Mouse (Mus musculus) induced T-regulatory cell, adult 2 months (primary cell): ENCODE results near the gene Rnase2b.
"Not testable (repeated sequence)": the region's sequence is repeated elsewhere in the genome, so short reads cannot be mapped to it uniquely, and the experiment has no call there.

Experiments
- DNase-seq: peaks from one replicate; pipeline ENCODE4 v3.0.0-alpha.2; 2012; ENCODE audit warnings: low read depth

Gene Rnase2b

DNA sequence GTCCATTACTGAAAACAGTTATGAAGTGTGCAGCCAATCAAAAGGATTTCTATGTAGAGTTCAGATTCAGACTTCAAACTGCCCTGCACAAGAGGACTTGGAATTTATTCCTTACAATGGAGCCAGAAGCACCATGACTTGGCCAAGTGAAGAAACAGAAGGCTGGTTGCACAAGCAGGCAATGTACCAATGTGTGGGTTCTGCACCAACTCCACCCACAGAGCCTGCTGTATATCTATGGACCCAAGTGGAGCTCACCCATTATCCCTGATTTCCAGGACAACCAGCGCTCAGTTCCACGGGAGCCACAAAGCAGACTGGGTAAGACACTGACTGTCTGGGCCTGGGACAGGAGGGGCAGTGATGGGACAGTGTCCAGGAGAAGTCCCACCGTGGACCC, at the start of gene Rnase2b:
Gene Rnase2b, plus strand, starts transcription at position 285 of the 400 bp plus-strand sequence.
- DNase-seq: not testable (repeated sequence)

DNA sequence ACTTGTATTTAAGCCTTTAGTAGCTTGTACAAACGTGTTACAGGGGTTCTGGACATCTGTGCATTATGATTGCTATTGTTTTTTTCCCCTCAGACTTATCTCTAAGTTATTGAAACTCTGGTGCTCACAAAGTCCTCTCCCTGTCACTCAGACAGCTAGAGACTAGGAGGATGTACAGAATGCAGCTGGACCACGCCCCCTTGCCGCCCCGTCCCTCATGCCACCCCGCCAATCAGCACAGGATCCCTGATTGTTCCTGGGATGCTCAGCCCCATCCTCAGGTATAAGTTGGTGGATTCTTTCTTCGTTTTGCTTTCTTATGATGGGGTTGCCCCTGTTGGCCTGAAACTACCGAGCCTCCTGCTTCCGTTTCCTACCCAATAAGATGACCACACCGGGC, 48.6 kb upstream of the Rnase2b start:
- DNase-seq: no peak

DNA sequence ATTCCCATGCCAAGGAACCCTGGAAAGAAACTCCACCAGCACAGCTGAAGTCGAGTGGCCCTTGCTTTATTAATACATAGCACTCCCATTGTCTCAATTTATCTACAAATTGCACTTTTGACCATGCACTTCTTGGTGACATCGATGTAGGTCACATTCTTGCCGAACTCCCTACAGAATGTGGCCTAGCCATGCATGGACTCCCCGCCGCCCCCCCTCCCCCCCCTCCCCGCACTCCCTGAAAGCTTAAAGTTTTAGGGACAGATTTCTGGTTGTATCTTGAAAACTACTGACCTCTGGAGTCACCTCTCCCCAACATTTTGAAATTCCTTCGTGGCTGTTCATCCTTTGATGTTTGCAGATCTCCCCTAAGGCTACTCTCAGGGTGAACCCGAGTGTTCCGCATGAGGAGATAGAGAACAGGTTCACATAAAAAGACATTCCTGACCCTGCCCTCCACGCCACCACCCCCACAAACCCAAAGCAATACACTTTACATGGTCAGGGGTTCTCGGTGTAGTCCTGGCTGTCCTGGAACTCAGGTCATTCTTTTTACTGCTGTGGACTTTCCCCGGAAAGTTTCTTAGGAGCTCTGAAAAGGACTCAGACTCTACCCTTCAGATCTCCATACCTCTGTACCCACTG, 48.0 kb upstream of the Rnase2b start, which contains the start of gene Eddm3b:
Gene Eddm3b, plus strand, starts transcription at position 511 of the 645 bp plus-strand sequence.
- no peak for DNase-seq

GRCm38 (mm10) chr14:51125684-51126083, 36.4 kb upstream of the Rnase2b start:
- DNase-seq: no peak

GRCm38 (mm10) chr14:51127648-51128258, 34.3 kb upstream of the Rnase2b start:
- no peak for DNase-seq

- DNase-seq: no peak
Measured at GRCm38 (mm10) chr14:51128775-51129623, 33.1 kb upstream of the Rnase2b start.

- no peak for DNase-seq
Measured at GRCm38 (mm10) chr14:51129624-51129975, 32.5 kb upstream of the Rnase2b start.

GRCm38 (mm10) chr14:51130315-51130940, 31.6 kb upstream of the Rnase2b start:
- DNase-seq: no peak

DNA sequence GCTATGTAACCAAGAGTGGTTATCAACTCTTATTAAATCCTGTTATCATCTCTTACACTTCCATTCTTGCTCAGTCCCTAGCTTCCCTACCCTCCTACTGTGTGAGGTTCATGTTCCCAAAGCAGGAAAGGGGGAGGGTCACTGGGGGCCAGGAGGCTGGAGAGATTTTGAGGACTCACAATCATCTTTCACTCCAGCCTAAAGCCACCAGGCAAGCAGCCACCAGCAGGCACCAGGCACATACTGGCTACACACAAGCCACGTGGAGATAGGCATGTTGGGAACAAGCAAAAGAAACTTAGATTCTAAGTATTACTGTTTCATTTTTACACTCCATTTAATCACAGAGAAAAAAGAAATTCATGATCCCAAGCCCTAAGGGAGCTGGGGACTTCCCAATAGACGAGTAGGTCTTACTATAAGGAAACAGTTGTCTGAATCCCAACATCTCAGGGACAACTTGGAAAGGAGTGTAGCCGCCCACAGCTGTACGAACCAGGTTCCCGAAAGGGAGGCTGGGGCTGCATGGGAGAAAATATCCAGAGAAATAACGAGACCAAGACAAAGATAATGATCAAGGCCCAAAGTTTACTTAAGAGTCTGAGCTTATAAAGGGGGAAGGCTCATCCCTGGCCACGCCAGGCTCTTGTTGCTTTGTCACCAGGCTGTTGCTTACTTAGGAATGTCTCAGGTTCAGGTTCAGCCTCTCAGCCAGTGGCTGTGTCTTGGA, 30.8 kb upstream of the Rnase2b start:
- DNase-seq: no peak

DNA sequence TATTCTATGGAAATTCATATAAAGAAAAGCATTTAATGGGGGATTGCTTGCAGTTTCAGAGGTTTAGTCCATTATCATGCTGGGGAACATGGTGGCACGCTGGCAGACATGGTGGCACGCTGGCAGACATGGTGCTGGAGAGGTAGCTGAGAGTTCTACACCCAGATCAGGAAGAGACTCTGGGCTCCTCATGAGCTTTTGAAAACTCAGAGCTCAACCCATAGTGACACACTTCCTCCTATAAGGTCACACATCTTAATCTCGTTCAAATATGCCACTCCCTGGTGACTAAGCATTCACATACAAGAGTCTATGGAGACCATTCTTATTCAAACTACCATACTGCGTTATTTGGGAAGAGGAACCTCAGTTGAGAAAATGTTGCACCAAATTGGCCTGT, 29.7 kb upstream of the Rnase2b start:
- no peak for DNase-seq

DNA sequence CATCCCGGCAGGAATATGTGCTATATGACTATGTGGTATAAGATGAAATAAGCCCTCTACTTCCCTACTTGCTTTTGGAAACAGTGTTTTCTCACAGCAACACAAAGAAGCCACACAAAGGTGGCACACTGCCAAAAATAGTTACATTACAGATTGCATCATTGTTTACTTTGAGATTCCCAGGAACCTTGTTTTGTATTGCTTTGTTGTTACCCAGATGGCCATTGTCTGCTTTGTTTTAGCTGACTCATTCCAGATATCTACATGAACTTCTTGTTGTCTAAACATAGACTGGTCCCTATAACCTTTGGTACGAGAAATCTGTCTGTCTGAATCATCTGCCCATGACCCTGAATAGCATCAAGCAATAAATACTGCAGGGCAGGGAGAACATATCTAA, 21.7 kb upstream of the Rnase2b start:
- no peak for DNase-seq

- no peak for DNase-seq
Measured at GRCm38 (mm10) chr14:51142119-51142518, 19.9 kb upstream of the Rnase2b start.

DNA sequence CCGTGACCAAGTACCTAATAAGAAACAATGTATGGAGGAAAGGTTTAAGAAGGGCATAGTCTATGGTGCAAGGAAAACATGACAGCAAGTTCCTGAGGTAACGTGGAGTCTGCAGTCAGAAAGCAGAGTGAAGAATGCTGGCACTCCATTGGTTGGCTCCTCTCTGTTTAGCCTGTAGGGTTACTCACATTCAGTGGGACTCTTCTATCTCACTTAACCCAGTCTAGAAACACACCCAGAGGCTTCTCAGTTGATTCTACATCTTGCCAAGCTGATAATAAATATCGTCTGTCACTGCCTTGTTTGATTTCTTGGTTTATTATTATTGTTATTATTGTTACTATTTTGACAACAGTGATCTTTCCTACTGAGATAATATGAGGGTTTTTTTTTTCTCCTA, 19.5 kb upstream of the Rnase2b start:
- no peak for DNase-seq

DNA sequence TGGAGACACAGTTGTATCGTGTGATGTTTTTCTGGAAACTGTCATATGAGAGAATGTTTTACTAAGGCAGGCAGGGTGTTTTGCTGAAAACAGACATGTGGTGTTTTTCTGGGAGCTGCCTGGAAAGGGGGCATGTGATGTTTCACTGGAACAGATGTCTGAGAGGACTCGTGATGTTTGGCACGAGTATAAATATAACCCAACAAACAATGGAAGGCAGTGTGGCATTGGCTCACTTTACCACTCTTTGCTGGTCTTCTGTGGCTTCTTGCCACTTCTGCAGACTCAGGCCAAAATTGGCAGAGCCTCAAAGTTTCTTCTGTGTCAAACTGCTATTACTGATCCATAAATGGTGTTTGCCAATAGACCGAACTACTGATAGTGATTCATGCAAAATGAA, 18.8 kb upstream of the Rnase2b start:
- DNase-seq: no peak

DNA sequence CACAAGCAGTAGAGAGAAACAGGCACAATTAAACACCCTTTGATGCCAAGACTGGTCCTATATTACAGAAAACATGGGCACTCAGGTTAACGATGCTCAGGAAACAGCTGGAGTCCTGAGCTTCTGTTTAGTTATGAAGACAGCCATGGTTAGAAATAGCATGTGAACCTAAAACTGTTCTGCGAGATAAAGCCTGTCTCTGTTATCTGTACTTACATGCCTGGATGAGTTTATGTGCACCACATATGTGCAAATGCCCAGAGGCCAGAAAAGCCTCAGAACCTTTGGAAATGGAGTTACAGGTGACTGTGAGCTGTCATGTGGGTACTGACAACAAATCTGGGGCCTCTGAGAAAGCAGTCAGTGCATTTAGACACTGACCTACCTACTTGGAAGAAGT, 18.1 kb upstream of the Rnase2b start:
- DNase-seq: no peak

DNA sequence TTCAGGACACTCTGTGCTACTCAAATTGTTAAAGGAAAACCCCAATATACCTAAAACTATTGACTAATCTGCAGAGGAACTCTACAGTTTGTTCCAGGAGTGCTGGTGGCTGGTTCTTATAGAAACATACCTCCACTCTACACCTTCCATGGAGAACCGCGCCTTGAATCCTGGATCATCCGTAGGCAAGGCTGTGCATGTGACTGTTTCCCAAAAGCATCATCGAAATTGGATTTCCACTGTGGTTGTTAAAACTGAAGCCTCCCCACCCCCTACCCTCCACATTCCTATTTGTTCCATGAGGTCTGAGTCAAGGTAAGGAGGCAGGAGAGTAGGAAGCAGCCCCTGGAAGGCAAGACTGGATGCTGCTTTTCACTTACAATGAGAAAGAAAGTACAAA, 17.6 kb upstream of the Rnase2b start:
- DNase-seq: no peak

GRCm38 (mm10) chr14:51145521-51145920, 16.5 kb upstream of the Rnase2b start:
- DNase-seq: no peak

- no peak for DNase-seq
Measured at GRCm38 (mm10) chr14:51146685-51147084, 15.4 kb upstream of the Rnase2b start, which contains the start of gene Rnase1. Gene Rnase1 (minus strand): TSS chr14:51146785.

DNA sequence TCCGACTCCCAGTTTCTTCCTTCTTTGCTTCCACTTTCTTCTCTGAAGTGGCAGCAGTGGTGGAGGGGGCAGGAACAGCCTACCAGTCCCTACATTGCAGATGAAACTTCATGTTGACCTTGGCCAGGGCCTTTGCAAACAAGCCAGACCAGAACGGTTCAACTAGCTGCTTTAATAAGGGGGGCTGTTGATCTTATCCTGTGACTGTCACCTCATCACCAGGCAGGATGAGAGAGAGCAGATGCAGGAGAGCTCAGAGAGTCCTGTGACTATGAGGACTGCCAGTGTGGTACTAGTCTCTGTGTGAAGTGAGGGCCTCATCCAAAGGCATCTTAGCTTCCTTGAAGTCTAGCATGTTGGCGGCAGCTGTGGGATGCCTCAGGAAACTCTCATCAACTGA, 14.1 kb upstream of the Rnase2b start:
- DNase-seq: no peak

- DNase-seq: no peak
Measured at GRCm38 (mm10) chr14:51149164-51149563, 12.9 kb upstream of the Rnase2b start.

DNA sequence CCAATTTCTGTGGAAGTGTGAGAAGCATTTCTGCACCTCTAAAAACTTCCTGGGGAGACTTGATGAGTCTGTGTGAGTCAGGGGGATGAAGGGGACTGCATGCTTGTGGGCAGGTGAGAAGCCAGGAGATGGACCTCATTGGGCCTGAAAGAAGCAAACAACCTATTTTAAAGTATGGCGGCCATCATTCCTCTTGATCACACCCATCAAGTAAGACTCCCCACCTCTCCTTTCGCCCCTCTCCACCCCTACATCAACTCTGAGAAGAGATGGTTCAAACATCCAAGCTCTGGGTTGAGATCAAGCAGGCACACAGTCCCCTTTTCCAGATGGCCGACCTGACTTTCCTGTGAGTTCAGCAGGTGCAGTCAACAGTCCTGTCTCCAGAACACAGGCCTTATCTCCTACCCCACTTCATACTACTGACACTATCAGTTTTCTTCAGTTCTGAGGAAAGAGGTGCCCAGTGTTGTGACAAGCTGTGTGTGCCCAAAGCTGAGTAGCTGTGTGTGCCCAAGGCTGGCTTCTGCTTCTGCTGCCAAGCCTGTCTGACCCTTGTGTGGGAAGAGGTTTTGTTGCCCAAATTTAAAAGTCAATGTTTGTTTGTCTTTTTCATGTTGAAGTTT, 11.7 kb upstream of the Rnase2b start:
- no peak for DNase-seq
